Mouse (Mus musculus) C2C12 (cell line): ENCODE data around the gene Erc1.

ENCODE experiments used
- CEBPB ChIP-seq: IDR thresholded peaks from one replicate; pipeline ENCODE4 v1.6.1; 2011; ENCODE audit warnings: low read depth, mild to moderate bottlenecking, control low read depth, moderate library complexity
- CTCF ChIP-seq: IDR thresholded peaks from one replicate; pipeline ENCODE4 v1.5.1; 2011; ENCODE audit not compliant: control insufficient read depth, insufficient read depth, insufficient read length
- FOSL1 ChIP-seq: IDR thresholded peaks from one replicate; pipeline ENCODE4 v1.8.0; 2011; ENCODE audit warnings: mild to moderate bottlenecking, low read length; ENCODE audit not compliant: poor library complexity, insufficient read depth, severe bottlenecking
- MAX ChIP-seq: IDR thresholded peaks from one replicate; pipeline ENCODE4 v1.6.1; 2011; ENCODE audit warnings: mild to moderate bottlenecking, control low read depth
- MYOD1 ChIP-seq: IDR thresholded peaks from one replicate; pipeline ENCODE4 v1.6.1; 2011; ENCODE audit warnings: low read depth; ENCODE audit not compliant: control insufficient read depth, insufficient read length
- USF1 ChIP-seq: IDR thresholded peaks from one replicate; pipeline ENCODE4 v1.6.1; 2011; ENCODE audit warnings: low read depth, mild to moderate bottlenecking, control low read depth, moderate library complexity

- TF ChIP-seq CTCF, result no peak
- no peak for TF ChIP-seq FOSL1
- TF ChIP-seq MAX, result no peak
- TF ChIP-seq MYOD1, result no peak
- no peak for TF ChIP-seq USF1
- TF ChIP-seq CEBPB, result no peak
These were observed 277.2 kb downstream of the Erc1 start for GRCm38 (mm10) chr6:119570797-119571196.
